Mouse (Mus musculus): ENCODE results near the gene Garem2. TPM values are rescaled to one million over a fixed set of nuclear protein-coding genes. Genes with fewer than 3 reads are reported as not detected.

Gene Garem2
- polyA plus RNA-seq, 1 experiment from 2014 or later: 3.3 TPM

DNA sequence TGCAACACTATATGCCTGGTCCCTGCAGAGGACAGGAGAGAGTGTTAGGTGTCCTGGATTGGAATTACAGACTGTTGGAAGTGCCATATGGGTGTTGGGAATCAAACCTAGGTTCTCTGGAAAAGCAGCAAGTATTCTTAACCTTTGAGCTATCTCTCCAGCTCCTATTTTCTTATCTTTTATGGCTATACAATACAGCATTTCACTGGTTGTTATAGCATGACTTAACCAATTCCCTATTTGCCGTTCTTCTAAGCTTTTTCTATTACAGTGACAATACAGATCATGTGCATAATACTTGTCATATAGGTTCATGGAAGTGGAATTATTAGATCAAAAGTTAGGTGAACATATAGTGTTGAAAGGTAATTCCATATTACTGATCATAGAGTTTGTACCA, 56.9 kb downstream of the Garem2 start:
- no peak for DNase-seq (ENCODE audit: extremely low spot score, low spot score)
- Histone ChIP-seq H3K4me1 (0 out of 2 replicates have a peak, but pooled peaks cover 2% of the 10 kb centered on the region), H3K27ac (no peak overlapping the region), H3K27me3 (ENCODE audit: poor library complexity, severe bottlenecking) (no peaks in the 10 kb centered on the region), H3K9me3 (no peaks in the 10 kb centered on the region), H3K36me3 (replicated peaks) (peaks cover 19% of the 10 kb centered on the region), H3K4me3 (no peak overlapping the region)
- 98% methylated on average over 1 of the region's 1 CpGs for WGBS

DNA sequence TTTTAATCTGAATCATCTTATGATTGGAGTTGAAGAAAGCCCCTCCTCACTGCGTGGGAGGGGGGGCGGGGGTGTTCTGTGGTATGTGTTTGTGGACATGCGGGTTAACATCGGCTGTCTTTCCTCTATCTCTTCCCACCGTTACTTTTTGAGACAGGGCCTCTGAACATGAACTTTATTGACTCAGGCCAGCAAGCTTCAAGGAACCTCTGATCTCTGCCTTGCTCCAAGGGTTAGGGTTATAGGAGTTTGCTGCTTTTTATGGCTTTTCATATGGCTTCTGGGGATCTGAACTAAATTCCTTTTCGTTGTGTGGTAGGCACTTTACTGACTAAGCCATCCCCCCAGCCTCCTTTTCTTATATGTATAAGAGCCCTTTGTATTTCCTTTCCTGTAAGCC, 57.4 kb downstream of the Garem2 start:
- no peak overlapping the region for H3K27ac ChIP-seq
- DNase-seq (ENCODE audit: extremely low spot score, low spot score): no peak
- no peaks in the 10 kb centered on the region for H3K4me1 ChIP-seq
- H3K36me3 ChIP-seq (replicated peaks): peaks cover 20% of the 10 kb centered on the region
- no peak overlapping the region for H3K4me3 ChIP-seq
- H3K27me3 ChIP-seq (ENCODE audit: poor library complexity, severe bottlenecking): no peaks in the 10 kb centered on the region
- no peaks in the 10 kb centered on the region for H3K9me3 ChIP-seq
- 88% methylated on average over 6 of the region's 6 CpGs for WGBS

DNA sequence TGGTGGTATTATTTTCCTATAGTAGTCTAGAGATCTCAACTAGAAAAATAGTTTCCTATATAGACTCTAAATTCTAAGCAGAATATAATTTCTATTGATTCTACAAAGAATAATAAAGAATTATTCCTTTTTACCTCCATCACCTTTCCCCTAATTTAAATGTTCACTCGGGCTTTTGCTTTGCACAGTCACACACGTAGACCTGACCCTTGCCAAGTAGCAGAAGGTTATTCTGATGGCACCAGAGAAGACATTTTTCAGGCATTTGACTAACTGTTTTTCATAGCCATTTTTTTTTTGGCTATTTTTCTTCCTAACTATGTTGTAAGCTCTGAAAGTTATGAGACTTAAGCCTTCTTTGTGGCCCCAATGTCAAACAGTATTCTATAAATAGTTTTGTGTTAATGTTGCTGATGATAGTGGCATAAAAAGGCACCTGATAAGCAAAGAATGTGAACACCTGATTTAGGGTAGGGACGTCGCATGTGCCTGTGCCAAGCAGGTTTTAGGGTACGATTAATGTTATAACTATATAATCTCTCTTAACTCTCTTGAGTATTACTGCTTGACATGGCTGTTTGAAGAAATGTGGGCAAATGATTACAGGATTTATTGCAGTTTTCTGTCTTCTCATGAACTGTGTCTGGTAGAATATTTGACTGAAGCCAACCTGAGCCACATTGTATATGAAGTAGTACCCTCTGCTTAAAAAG, 60.4 kb downstream of the Garem2 start:
- Histone ChIP-seq H3K36me3 (replicated peaks) (peaks cover 44% of the 10 kb centered on the region), H3K27me3 (ENCODE audit: poor library complexity, severe bottlenecking) (no peaks in the 10 kb centered on the region), H3K4me3 (no peak overlapping the region), H3K27ac (no peak overlapping the region), H3K4me1 (no peaks in the 10 kb centered on the region), H3K9me3 (no peaks in the 10 kb centered on the region)
- WGBS: 92% methylated on average over 5 of the region's 5 CpGs
- DNase-seq (ENCODE audit: extremely low spot score, low spot score): no peak

Other genes with a start within 250 kb of the Garem2 start
- gene Il6, start 92.0 kb upstream of the Garem2 start, polyA plus RNA-seq (2016; fragmentation: Nextera tagmentation; extraction: Ambion mirVana): not detected in 2 replicates
- 379 and 391 TPM in 2 replicates for gene Tyms, start 31.5 kb upstream of the Garem2 start, polyA plus RNA-seq (2016; fragmentation: Nextera tagmentation; extraction: Ambion mirVana)
- 1.1 and 1.3 TPM in 2 replicates for gene 3110082J24Rik, start 925 bp downstream of the Garem2 start, polyA plus RNA-seq (2016; fragmentation: Nextera tagmentation; extraction: Ambion mirVana)
- 104 and 109 TPM in 2 replicates for gene Hadha, start 50.0 kb downstream of the Garem2 start, polyA plus RNA-seq (2016; fragmentation: Nextera tagmentation; extraction: Ambion mirVana)
- 111 and 112 TPM in 2 replicates for gene Hadhb, start 50.1 kb downstream of the Garem2 start, polyA plus RNA-seq (2016; fragmentation: Nextera tagmentation; extraction: Ambion mirVana)
- gene Adgrf3, start 100.6 kb downstream of the Garem2 start, polyA plus RNA-seq (2016; fragmentation: Nextera tagmentation; extraction: Ambion mirVana): not detected in 2 replicates
- 22.7 and 23.6 TPM in 2 replicates for gene Selenoi, start 127.4 kb downstream of the Garem2 start, polyA plus RNA-seq (2016; fragmentation: Nextera tagmentation; extraction: Ambion mirVana)
- 0.28 and 0.48 TPM in 2 replicates for gene Drc1, start 176.2 kb downstream of the Garem2 start, polyA plus RNA-seq (2016; fragmentation: Nextera tagmentation; extraction: Ambion mirVana)

Measured in forebrain, embryonic 10.5 days (tissue).